Mouse (Mus musculus) thymus, adult 2 months (tissue): Measurements from ENCODE around the gene Olfr769.

ENCODE experiments used
- CTCF ChIP-seq: fragments of 200-500 bp; IDR thresholded peaks from 2 replicates; pipeline ENCODE4 v1.5.1; 2012; ENCODE audit warnings: mild to moderate bottlenecking, control low read depth, low read length, moderate library complexity, borderline replicate concordance; ENCODE audit not compliant: control insufficient read depth, poor library complexity, insufficient read depth; ENCODE audit errors: extremely low read depth
- POLR2A ChIP-seq: fragments of 200-500 bp; IDR thresholded peaks from 2 replicates; pipeline ENCODE4 v1.6.1; 2012; ENCODE audit warnings: mild to moderate bottlenecking, low read length, control low read depth, moderate library complexity; ENCODE audit not compliant: control insufficient read depth, poor library complexity, insufficient read depth; ENCODE audit errors: extremely low read depth

DNA sequence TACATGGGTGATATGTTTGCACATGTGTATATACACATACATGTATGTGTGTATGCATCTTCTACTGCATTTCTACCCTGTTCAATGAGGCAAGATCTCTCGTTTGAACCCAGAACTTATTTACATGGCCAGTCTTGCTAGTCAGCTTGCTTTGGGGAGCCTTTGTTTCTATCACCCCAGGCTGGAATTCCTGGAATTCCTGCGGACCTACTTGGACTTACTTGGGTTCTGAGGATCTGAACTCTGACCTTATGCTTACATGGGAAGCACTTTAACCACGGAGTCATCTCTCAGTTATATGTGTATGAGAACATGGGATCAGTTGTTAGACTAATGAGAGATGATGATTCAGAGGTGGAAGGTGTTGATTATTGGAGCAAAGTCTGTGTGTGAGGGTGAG lies 16.4 kb downstream of the Olfr769 start:
- TF ChIP-seq CTCF (no peak), POLR2A (no peak)
